Mouse (Mus musculus): ENCODE data around the gene Mamstr.

GRCm38 (mm10) chr7:45632499-45632898 is 7.3 kb upstream of the Mamstr start:
- TF ChIP-seq CTCF (IDR thresholded peaks at IDR 0.05; ENCODE audit: control insufficient read depth, insufficient read depth, insufficient read length) (no peak), MYOD1 (IDR thresholded peaks at IDR 0.05; ENCODE audit: control insufficient read depth, insufficient read length, low read depth) (no peak), USF1 (IDR thresholded peaks at IDR 0.05; ENCODE audit: low read depth) (no peak), MAX (IDR thresholded peaks at IDR 0.05) (no peak), FOSL1 (IDR thresholded peaks at IDR 0.05; ENCODE audit: insufficient read depth, low read length, poor library complexity, severe bottlenecking) (no peak)
